Mouse (Mus musculus): ENCODE measurements around the gene Misp. TPM values are rescaled to one million over a fixed set of nuclear protein-coding genes. Genes with fewer than 3 reads are reported as not detected.

Gene Misp
- total and polyA plus RNA-seq, 3 experiments, result 0.50 to 0.82 (median 0.52) TPM

- no peak for TF ChIP-seq CTCF (IDR thresholded peaks at IDR 0.05)
- no peak for TF ChIP-seq POLR2A (IDR thresholded peaks at IDR 0.05; ENCODE audit: insufficient read depth, low read depth, low read length)
- no peak for TF ChIP-seq EP300 (IDR thresholded peaks at IDR 0.05; ENCODE audit: insufficient read depth, low read depth, low read length)
- 93% methylated on average over 3 of the region's 3 CpGs for WGBS
- H3K79me2 ChIP-seq (replicated peaks; ENCODE audit: control insufficient read depth, insufficient read depth, low read length), result no peaks in the 10 kb centered on the region
- peak overlapping the region; percentile 93 for H3K27ac ChIP-seq
- intact Hi-C loops (cut with DNase I), result loop anchor here (1.0 kb wide), 1 partner anchor 12 kb away; no protein-coding TSS in a partner anchor
- H3K9ac ChIP-seq (ENCODE audit: low read depth, low read length), result no peak overlapping the region
- H3K27me3 ChIP-seq (ENCODE audit: control insufficient read depth, insufficient read depth, low read length), result no peaks in the 10 kb centered on the region
- DNase-seq, result no peak
- no peaks in the 10 kb centered on the region for H3K36me3 ChIP-seq (ENCODE audit: control insufficient read depth, insufficient read depth, low read length)
- H3K4me3 ChIP-seq, result no peak overlapping the region; the same call in 1 of the 2 replicates
- H3K4me1 ChIP-seq (ENCODE audit: control insufficient read depth, insufficient read depth, low read length), result peaks cover 7% of the 10 kb centered on the region
Measured at GRCm38 (mm10) chr10:79840091-79840490, 19.3 kb downstream of the Misp start.

DNA sequence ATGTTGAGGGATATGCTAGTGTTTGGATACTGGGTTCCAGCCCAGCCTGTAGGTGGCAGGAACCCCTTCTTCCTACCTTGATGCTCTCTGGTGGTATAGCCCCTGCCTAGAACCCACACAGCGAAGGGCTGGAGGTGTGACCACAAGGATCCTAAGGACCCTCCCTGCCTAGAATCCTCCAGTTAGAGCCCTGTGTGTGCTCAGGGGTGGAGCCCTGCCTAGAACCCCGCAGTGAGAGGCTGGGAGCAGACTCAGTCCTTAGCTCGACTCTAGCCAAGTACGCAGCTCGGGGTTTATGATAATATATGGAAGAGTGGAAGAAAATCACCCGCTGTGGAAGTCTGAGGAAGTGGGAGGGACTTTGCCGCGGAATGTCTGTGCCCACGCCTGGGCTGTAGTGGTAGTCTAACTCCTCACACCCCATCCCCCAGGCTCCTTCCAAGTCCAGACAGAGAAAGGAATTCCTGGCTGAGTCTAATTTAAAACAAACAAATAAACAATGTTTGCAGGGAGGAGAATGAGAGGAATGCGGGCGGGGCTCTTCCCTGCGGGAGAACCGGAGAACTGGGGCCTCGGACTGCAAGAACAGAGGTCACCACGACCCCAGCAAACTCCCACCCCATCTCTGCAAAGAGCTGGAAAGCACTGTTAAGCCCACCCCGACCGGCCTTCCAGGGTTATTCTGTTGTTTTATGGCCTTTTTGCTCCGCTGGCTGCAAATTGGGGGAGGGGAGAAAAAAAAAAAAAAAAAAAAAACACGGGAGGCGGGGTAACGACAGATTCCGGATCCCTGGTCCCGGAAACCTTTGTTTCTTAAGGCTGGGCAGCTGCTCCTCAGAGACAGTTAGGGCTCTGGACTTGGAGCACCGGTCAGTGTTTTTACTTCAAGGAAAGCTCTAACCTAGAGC lies 20.1 kb downstream of the Misp start:
- Histone ChIP-seq H3K27ac (peak overlapping the region; percentile 93), H3K9ac (ENCODE audit: low read depth, low read length) (peak overlapping the region; percentile 62), H3K36me3 (ENCODE audit: control insufficient read depth, insufficient read depth, low read length) (no peaks in the 10 kb centered on the region), H3K4me3 (peak overlapping the region; percentile 60), H3K79me2 (replicated peaks; ENCODE audit: control insufficient read depth, insufficient read depth, low read length) (no peaks in the 10 kb centered on the region), H3K27me3 (ENCODE audit: control insufficient read depth, insufficient read depth, low read length) (no peaks in the 10 kb centered on the region), H3K4me1 (ENCODE audit: control insufficient read depth, insufficient read depth, low read length) (peaks cover 7% of the 10 kb centered on the region)
- TF ChIP-seq POLR2A (IDR thresholded peaks at IDR 0.05; ENCODE audit: insufficient read depth, low read depth, low read length) (peak; percentile 92), CTCF (IDR thresholded peaks at IDR 0.05) (peak; percentile 46), EP300 (IDR thresholded peaks at IDR 0.05; ENCODE audit: insufficient read depth, low read depth, low read length) (0 out of 2 replicates have a peak, but pooled peaks have one; percentile 36)
- intact Hi-C loops (cut with DNase I), result loop anchor here (1.0 kb wide), 1 partner anchor 11 kb away; no protein-coding TSS in a partner anchor
- under 1% methylated on average over 24 of the region's 24 CpGs for WGBS
- peak; percentile 70 to 75 for DNase-seq

- no peaks in the 10 kb centered on the region for H3K36me3 ChIP-seq (ENCODE audit: control insufficient read depth, insufficient read depth, low read length)
- no peak overlapping the region; the same call in 1 of the 2 replicates for H3K27ac ChIP-seq
- WGBS, result 76% methylated on average over 3 of the region's 3 CpGs
- no peaks in the 10 kb centered on the region for H3K79me2 ChIP-seq (replicated peaks; ENCODE audit: control insufficient read depth, insufficient read depth, low read length)
- TF ChIP-seq POLR2A (IDR thresholded peaks at IDR 0.05; ENCODE audit: insufficient read depth, low read depth, low read length), result no peak
- no peak for TF ChIP-seq EP300 (IDR thresholded peaks at IDR 0.05; ENCODE audit: insufficient read depth, low read depth, low read length)
- TF ChIP-seq CTCF (IDR thresholded peaks at IDR 0.05), result no peak
- intact Hi-C loops (cut with DNase I), result no loop called here
- no peaks in the 10 kb centered on the region for H3K27me3 ChIP-seq (ENCODE audit: control insufficient read depth, insufficient read depth, low read length)
- no peak overlapping the region for H3K9ac ChIP-seq (ENCODE audit: low read depth, low read length)
- H3K4me3 ChIP-seq, result no peak overlapping the region
- DNase-seq, result no peak
- H3K4me1 ChIP-seq (ENCODE audit: control insufficient read depth, insufficient read depth, low read length), result peaks cover 7% of the 10 kb centered on the region
Measured at GRCm38 (mm10) chr10:79842322-79842721, 21.5 kb downstream of the Misp start.

GRCm38 (mm10) chr10:79843476-79843875 lies 22.7 kb downstream of the Misp start:
- H3K9ac ChIP-seq (ENCODE audit: low read depth, low read length), result no peak overlapping the region
- H3K36me3 ChIP-seq (ENCODE audit: control insufficient read depth, insufficient read depth, low read length), result no peaks in the 10 kb centered on the region
- H3K4me1 ChIP-seq (ENCODE audit: control insufficient read depth, insufficient read depth, low read length), result peaks cover 4% of the 10 kb centered on the region; the same call in 1 of the 2 replicates
- no peak for TF ChIP-seq EP300 (IDR thresholded peaks at IDR 0.05; ENCODE audit: insufficient read depth, low read depth, low read length)
- TF ChIP-seq POLR2A (IDR thresholded peaks at IDR 0.05; ENCODE audit: insufficient read depth, low read depth, low read length), result no peak
- TF ChIP-seq CTCF (IDR thresholded peaks at IDR 0.05), result no peak
- no peak overlapping the region for H3K27ac ChIP-seq
- 45% methylated on average over 6 of the region's 6 CpGs for WGBS
- intact Hi-C loops (cut with DNase I), result no loop called here
- H3K27me3 ChIP-seq (ENCODE audit: control insufficient read depth, insufficient read depth, low read length), result no peaks in the 10 kb centered on the region
- no peak for DNase-seq
- H3K4me3 ChIP-seq, result no peak overlapping the region
- no peaks in the 10 kb centered on the region for H3K79me2 ChIP-seq (replicated peaks; ENCODE audit: control insufficient read depth, insufficient read depth, low read length)

DNA sequence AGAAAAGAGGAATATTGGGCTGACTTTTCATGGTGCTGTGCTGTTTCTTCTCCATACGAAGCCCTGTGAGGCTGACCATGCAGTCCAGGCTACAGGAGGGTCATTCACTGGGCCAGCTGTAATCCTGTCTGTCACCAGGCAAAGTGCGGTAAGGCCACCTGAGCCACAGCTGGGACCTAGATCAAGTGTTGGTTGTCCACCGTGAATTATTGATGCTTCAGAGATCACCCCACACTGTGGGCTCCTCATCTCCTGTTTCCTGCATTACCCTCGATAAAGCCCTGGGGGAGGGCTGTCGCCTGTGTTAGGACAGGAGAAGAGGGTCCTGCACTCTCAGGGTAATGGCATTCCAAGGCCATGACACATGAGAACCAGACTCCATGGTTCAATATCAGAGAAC lies 25.8 kb downstream of the Misp start:
- TF ChIP-seq CTCF (IDR thresholded peaks at IDR 0.05) (no peak), EP300 (IDR thresholded peaks at IDR 0.05; ENCODE audit: insufficient read depth, low read depth, low read length) (no peak), POLR2A (IDR thresholded peaks at IDR 0.05; ENCODE audit: insufficient read depth, low read depth, low read length) (no peak)
- H3K9ac ChIP-seq (ENCODE audit: low read depth, low read length), result no peak overlapping the region
- intact Hi-C loops (cut with DNase I), result no loop called here
- no peaks in the 10 kb centered on the region for H3K79me2 ChIP-seq (replicated peaks; ENCODE audit: control insufficient read depth, insufficient read depth, low read length)
- 63% methylated on average over 5 of the region's 5 CpGs for WGBS
- H3K36me3 ChIP-seq (ENCODE audit: control insufficient read depth, insufficient read depth, low read length), result no peaks in the 10 kb centered on the region
- no peak for DNase-seq
- H3K27me3 ChIP-seq (ENCODE audit: control insufficient read depth, insufficient read depth, low read length), result no peaks in the 10 kb centered on the region
- peaks cover 5% of the 10 kb centered on the region for H3K4me1 ChIP-seq (ENCODE audit: control insufficient read depth, insufficient read depth, low read length)
- H3K27ac ChIP-seq, result no peak overlapping the region
- H3K4me3 ChIP-seq, result no peak overlapping the region

Measured in heart, adult 2 months (tissue).